In the genomic region with DNA sequence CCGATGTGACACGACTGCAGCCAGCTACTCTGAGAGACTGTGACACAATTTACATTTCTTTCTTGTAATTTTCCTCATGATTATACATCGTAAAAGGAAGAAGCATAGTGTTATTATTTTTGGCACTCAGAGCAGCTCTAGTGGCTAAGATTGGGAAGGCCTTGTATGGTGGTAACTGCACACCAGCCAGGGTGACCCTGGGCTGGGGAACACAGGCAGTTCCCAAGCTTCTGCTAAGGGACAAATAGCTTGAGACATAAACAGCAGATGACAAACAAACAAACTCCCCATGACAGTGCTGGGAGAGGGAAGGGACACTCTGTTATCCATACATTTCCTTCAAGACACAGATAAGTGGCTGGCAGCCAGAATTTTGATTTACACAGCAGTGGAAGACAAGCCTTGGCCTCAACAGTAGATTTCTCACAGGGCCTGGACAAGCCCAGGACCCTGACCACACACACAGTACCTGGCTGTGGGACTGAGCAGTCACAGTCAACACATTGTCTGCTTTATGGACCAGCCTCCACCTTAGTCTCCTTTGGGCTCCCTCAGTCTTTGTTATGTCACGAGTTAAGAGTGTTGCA, we compare ENCODE assay signal across 3 mouse cellular contexts. TPM values are rescaled to one million over a fixed set of nuclear protein-coding genes. Genes with fewer than 3 reads are reported as not detected.
"Had no signal": no experiment of that assay in that cellular context is flagged by ENCODE, and none has a peak within 500 bp of the region (broad histone marks: within the 10 kb centered on the region; RNA-seq: fewer than 3 reads in every experiment).

No protein-coding gene starts in this region.

RNA-seq across cellular contexts. Expression of a gene that starts 5.8 kb away (rescaled TPM):
- polyA plus RNA-seq: hindbrain, embryonic 12.5 days; hindbrain, embryonic 14.5 days; limb, embryonic 11.5 days had no signal
